Mouse (Mus musculus) layer of hippocampus, adult 11-12 months (tissue): ENCODE measurements around the gene Ptpn22.
"Not testable (repeated sequence)": the region's sequence is repeated elsewhere in the genome, so short reads cannot be mapped to it uniquely, and the experiment has no call there.

Source experiments
- DNase-seq: peaks from one replicate; pipeline ENCODE4 v3.0.0; 2022; ENCODE audit warnings: low spot score

Ptpn22 gene

GRCm38 (mm10) chr3:103858881-103859801 is at the start of gene Ptpn22:
TSS of gene Ptpn22 (plus strand) at chr3:103859795.
- DNase-seq: no peak

DNA sequence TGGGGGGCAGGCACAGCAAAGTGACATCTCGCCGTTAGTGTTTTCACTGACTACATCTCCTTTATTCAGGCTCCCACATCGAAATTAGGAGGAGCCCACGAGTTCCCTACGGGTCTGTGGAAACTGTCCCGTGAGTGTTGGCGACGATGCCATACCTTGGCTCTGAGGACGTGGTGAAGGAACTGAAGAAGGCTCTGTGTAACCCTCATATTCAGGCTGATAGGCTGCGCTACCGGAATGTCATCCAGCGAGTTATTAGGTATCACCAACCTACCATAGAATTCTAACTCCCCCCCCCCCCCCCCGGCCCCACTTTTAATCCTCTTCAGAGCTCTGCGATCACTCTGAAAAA is 49.8 kb upstream of the Ptpn22 start:
- no peak for DNase-seq

GRCm38 (mm10) chr3:103810967-103811366 is 48.6 kb upstream of the Ptpn22 start:
- no peak for DNase-seq

GRCm38 (mm10) chr3:103827548-103827947 is 32.0 kb upstream of the Ptpn22 start:
- DNase-seq: no peak

- no peak for DNase-seq
Measured at GRCm38 (mm10) chr3:103829036-103829435, 30.6 kb upstream of the Ptpn22 start.

DNA sequence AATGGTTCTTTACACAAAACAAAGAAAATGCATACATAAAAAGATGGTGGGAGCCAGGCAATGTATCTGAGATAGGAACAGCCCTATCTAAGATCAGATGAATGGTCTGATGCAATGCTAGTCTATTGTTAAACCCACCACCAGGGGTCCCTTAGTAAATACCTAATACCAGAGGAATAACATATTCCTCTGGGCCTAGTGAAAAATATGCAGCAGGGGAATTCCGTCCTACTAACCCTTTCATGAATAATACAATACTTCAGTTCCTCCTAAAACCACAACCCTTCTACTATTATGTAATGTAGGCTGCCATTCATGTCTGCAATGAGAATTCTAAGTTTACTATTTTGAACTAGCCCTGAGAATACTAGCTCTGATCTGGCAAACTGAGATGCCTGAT is 28.9 kb upstream of the Ptpn22 start:
- DNase-seq: not testable (repeated sequence)

GRCm38 (mm10) chr3:103831146-103831545 is 28.4 kb upstream of the Ptpn22 start:
- no peak for DNase-seq

DNA sequence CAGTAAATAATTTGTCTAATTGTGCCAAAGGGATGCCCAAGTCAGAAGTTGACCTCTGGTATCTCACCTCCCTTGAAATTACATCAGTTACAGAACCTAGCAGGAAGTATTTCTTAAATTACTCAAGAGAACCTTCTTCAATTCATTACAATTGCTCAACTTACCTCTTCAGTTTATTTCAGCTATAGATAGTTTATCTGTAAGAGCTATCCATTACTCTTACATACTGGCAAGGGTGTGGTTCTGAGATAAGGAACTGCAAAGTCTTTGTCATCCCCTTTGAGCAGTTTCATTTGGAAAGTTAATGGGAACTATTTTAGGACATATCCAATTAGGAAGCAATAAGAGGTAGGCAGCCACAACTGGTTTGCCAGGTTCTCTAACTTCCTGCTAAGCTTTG is 27.2 kb upstream of the Ptpn22 start, which contains the start of gene Bcl2l15:
Gene Bcl2l15 (plus strand): TSS at position 176 of the 400 bp plus-strand sequence.
- no peak for DNase-seq

DNA sequence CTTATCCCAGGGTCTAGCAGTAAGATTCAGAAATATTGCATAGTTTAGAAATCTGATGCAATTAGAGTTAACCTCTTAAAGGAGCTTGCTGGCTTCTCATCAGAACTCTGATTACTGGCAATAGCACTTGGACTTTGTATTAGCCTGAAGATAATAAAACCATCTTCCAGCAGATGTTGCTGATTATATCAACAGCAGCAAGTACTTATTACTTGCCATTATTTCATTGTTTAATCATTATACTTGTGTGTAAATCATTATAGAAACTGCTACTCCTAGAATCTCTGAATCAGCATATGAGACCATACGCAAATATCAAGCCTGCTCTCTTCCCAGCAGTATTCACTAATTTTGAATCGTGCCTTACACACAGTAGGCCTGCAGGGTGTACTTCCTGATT is 25.6 kb upstream of the Ptpn22 start:
- no peak for DNase-seq

GRCm38 (mm10) chr3:103835272-103835950 is 24.2 kb upstream of the Ptpn22 start:
- no peak for DNase-seq

DNA sequence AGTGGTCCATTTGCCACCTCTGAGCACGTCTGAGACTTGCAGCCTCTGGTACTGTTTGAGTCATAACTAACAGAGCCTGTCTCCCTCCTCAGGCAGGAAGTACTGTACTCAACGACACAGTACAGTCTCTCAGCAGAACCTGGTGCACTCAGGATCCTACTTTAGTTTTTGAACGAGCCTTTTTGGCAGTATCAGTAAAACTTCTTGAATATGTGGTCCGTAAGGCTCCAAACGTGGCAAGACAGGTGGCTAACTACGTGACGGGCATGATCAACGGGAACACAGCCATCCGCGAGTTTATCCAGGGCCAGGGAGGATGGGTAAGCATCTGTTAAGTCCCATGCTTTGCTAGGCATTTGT is 23.7 kb upstream of the Ptpn22 start:
- no peak for DNase-seq

DNA sequence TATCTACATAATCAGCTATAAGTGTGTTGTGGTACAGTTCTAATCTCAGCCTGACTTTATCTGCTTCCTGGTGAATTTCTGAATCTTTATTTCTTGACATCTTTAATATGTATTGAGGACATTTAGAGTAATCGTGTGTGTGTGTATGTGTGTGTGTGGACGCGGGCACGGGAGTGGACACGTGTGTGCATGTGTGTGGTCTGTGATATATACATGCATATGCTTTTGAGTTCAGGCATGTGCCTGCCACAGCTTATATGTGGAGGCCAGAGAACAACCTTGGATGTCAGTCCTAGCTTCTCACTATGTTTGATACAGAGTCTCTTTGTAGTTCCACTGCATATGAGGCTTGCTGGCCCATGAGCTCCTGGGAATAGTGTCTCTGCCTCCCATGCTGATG is 23.1 kb upstream of the Ptpn22 start:
- no peak for DNase-seq

DNA sequence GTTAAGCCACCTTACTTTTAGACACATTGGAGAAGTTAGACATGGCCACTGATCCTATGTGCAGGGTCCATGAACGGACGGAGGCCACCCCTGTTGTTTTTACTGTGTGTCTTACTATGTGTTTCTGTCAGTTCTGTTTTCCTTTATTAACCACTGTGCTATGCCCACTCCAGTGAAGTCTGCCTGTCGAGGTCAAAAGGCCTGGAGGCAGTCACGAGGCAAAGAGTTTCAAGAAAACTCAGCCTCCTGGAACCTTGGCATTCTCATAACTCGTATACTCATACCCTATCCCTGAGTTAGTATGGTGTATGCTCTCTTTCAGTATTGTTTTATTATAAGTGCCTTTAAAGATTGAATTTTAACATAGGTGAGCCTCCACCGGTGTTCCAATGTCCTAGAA is 19.9 kb upstream of the Ptpn22 start:
- DNase-seq: no peak

DNA sequence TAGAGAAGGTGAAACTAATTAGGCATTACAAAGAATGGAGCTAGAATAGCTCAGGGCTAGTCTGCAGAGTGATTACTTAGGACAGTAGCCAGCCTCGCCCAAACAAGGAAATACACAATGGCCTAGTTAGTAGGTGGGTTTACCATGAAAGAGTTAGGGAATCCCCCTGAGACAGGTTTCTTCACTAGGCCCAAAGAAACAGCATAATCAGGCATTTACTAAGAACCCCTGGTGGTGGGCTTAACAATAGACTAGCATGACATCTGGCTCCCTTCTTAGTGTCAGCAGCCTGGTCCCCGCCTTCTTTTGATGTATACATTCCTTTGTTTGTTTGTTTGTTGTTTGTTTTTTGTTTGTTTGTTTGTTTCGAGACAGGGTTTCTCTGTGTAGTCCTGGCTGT is 19.4 kb upstream of the Ptpn22 start:
- not testable (repeated sequence) for DNase-seq

- DNase-seq: not testable (repeated sequence)
Measured at GRCm38 (mm10) chr3:103840946-103841345, 18.6 kb upstream of the Ptpn22 start.

DNA sequence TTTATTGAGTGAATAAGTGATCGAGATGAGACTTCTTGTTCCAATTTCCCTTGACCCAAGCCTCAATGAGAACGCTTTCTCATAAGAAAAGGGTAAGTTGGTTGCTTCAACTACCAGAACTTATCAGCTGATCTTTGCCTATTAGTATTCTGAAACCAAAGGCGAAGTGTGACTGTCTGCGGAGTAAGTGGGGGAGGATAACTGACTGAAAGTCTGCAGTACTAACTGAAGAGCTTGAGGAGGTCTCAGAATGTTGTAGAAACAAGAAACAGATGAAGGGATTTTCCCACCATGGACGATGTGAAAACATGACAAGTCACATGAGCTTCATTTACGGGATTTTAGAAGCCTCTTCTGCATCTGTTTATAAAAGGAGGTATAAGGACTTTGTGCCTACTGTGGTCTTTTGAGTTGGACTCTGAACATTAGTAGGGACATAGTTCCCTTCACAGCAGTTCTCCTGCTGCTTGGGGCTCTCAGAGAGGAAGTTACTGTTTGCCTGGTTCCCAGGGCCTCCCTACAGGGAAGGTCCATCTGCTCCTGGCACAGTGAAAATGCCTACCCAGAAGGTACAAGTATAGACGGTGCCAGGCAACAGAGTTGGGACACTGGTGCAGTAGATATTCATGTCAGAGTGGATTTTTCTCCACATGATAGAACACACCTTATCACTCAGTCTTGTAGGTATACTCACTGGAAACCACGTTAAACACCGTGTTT is 8.8 kb upstream of the Ptpn22 start:
- DNase-seq: peak; percentile 42

DNA sequence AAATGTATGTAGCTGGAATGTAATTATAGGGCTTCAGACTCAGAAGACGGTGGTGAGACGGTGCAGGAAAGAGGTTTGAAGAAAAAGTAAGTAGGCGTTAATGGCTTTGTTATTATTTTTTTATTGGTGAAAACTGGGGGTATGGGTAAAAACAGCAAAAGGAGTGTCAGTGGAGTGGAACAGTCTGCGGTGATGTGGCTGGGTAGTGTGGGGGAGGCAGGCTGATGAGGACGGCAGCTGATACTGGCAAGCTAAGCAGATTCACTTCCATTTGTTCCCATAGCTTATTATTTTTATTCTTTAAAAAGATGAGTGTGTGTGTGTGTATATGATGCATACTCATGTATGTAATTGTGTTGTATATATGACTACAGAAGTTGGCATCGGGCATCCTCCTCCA is 8.1 kb upstream of the Ptpn22 start:
- peak; percentile 24 for DNase-seq

DNA sequence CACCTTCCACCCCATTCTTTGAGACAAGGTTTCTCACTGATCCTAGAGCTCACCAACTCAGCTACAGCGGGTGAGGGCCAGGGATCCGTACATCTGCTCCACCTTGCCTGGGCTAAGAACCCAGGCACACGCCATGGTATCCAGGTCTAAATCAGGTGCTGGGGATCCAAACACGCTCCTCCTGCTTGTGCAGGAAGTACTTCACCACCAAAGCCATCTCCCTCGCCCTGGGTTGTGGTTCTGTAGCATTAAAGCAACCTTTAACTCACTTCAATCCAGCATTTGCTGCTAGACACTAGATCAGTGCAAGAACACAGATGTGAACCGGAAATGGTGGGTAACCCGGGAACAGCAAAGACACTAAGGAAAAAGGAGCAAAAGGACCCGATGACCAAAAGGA is 7.7 kb upstream of the Ptpn22 start:
- DNase-seq: no peak

GRCm38 (mm10) chr3:103852565-103853299 is 6.9 kb upstream of the Ptpn22 start:
- DNase-seq: peak; percentile 61

DNA sequence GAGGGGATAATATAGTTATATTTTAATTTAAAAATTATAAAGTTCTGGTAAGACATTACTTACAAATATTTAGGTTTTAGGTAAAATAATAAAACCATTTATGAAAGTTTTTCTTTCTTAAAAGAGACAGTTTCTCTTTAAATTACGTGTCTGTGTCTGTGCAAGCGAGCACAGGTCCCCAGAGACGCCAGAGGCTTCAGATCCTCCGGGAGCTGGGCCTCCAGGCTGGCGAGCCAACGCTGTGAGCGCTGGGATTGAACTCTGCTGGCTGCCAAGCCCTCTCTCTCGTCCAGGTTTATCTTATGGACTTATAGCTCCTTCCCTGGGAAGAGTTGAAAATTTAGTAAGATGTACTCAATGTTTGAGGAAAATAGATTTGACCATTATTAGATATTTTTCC is 5.8 kb upstream of the Ptpn22 start:
- no peak for DNase-seq

DNA sequence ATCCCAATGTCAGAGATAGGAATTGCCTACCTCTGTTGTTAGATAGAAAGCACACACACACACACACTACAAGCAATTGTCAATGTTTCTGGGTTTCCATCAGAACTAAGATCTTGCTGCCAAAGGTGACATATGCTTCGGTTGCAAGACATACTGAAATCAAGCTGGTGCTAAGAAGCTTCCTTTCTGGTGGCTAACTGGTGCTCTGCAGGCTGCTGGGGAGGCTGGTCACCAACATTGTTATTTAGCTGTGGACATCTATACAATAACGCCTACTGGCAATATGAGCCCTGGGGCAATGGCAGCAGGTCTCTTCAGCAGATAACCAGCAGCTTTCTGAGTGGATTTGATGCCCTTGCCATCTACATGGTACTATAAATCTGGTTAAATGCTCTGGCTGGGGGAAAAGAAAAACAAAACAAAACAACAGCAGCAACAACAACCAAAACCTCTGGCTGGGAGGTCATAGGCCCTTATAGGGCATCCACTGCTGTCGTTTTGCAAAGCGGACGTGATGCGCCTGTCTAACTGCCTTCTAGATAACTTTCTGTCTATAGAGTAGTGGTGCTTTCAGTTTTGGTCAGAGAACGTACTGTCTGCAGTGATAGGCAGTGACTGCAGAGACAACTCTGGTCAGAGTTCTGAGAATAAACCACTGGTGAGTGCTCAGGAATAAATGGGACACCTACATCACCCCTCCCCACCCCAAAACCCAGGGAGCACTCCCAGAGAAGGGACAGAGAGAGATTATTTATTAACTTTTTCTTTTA is 2.4 kb upstream of the Ptpn22 start:
- DNase-seq: no peak
